Mouse (Mus musculus): ENCODE data around the gene Scn7a. TPM values are rescaled to one million over a fixed set of nuclear protein-coding genes. Genes with fewer than 3 reads are reported as not detected.

The Scn7a gene
- total RNA-seq, 2 experiments from 2014 or later: 2.5 to 3.8 TPM

- DNase-seq: no peak
- intact Hi-C loops (cut with DNase I; ENCODE audit: low total_unique reads): no loop called here
These were observed 149.9 kb downstream of the Scn7a start, which contains the start of gene Scn9a for GRCm38 (mm10) chr2:66634580-66635359. Scn9a (minus strand) TSS chr2:66634962.

GRCm38 (mm10) chr2:66632728-66633127 is 152.0 kb downstream of the Scn7a start:
- intact Hi-C loops (cut with DNase I; ENCODE audit: low total_unique reads): no loop called here
- DNase-seq: no peak

Other genes with a start within 250 kb of the Scn7a start
- not detected for gene Scn9a, start 150.0 kb downstream of the Scn7a start, total RNA-seq (2021)

Measured in gastrocnemius, postnatal 14 days (tissue).